Mouse (Mus musculus) thymus, adult 2 months (tissue): ENCODE data around the gene Gpr84.

Source experiments
- CTCF ChIP-seq: fragments of 200-500 bp; IDR thresholded peaks from 2 replicates; pipeline ENCODE4 v1.5.1; 2012; ENCODE audit warnings: mild to moderate bottlenecking, control low read depth, low read length, moderate library complexity, borderline replicate concordance; ENCODE audit not compliant: control insufficient read depth, poor library complexity, insufficient read depth; ENCODE audit errors: extremely low read depth
- POLR2A ChIP-seq: fragments of 200-500 bp; IDR thresholded peaks from 2 replicates; pipeline ENCODE4 v1.6.1; 2012; ENCODE audit warnings: mild to moderate bottlenecking, low read length, control low read depth, moderate library complexity; ENCODE audit not compliant: control insufficient read depth, poor library complexity, insufficient read depth; ENCODE audit errors: extremely low read depth

DNA sequence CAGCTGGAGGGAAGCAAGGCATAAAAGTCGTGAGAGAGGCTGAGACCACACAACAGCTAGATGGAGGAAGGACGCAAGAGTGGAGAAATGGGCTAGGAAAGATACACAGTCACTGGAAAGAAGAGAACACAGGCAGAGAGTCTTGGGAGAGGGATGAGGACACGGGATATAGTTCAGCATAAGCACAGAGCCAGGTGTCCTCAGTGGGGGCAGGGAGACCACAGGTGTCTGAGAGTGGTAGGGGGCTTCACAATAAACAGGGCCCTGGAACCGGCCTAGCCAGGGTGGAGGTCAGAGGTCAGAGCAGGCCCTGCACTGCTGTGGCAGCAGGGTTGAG is 28.4 kb upstream of the Gpr84 start:
- no peak for TF ChIP-seq POLR2A
- TF ChIP-seq CTCF = no peak
